Mouse (Mus musculus): ENCODE data around the gene Trmt1.

Gene Trmt1

GRCm38 (mm10) chr8:84731371-84732177 lies 45.5 kb downstream of the Trmt1 start:
- no peak for DNase-seq (ENCODE audit: extremely low spot score, low spot score)

GRCm38 (mm10) chr8:84732545-84732944 lies 46.4 kb downstream of the Trmt1 start:
- no peak for DNase-seq (ENCODE audit: extremely low spot score, low spot score)

- DNase-seq (ENCODE audit: extremely low spot score, low spot score), result no peak
Measured at GRCm38 (mm10) chr8:84732996-84733395, 46.9 kb downstream of the Trmt1 start.

- no peak for DNase-seq (ENCODE audit: extremely low spot score, low spot score)
Measured at GRCm38 (mm10) chr8:84733959-84734358, 47.9 kb downstream of the Trmt1 start.

GRCm38 (mm10) chr8:84734680-84735079 lies 48.6 kb downstream of the Trmt1 start:
- DNase-seq (ENCODE audit: extremely low spot score, low spot score), result no peak

- DNase-seq (ENCODE audit: extremely low spot score, low spot score), result no peak
Measured at GRCm38 (mm10) chr8:84735597-84735996, 49.5 kb downstream of the Trmt1 start.

- no peak for DNase-seq (ENCODE audit: extremely low spot score, low spot score)
Measured at GRCm38 (mm10) chr8:84736521-84736920, 50.4 kb downstream of the Trmt1 start.

- DNase-seq (ENCODE audit: extremely low spot score, low spot score), result peak; percentile 78
Measured at GRCm38 (mm10) chr8:84737608-84738007, 51.5 kb downstream of the Trmt1 start.

- DNase-seq (ENCODE audit: extremely low spot score, low spot score), result no peak
Measured at GRCm38 (mm10) chr8:84738266-84738665, 52.2 kb downstream of the Trmt1 start.

GRCm38 (mm10) chr8:84738715-84739400 lies 52.8 kb downstream of the Trmt1 start:
- no peak for DNase-seq (ENCODE audit: extremely low spot score, low spot score)

- no peak for DNase-seq (ENCODE audit: extremely low spot score, low spot score)
Measured at GRCm38 (mm10) chr8:84739401-84739742, 53.3 kb downstream of the Trmt1 start.

- no peak for DNase-seq (ENCODE audit: extremely low spot score, low spot score)
Measured at GRCm38 (mm10) chr8:84740895-84741843, 55.1 kb downstream of the Trmt1 start.

- peak; percentile 77 for DNase-seq (ENCODE audit: extremely low spot score, low spot score)
Measured at GRCm38 (mm10) chr8:84742171-84743053, 56.3 kb downstream of the Trmt1 start.

GRCm38 (mm10) chr8:84743054-84743415 lies 56.9 kb downstream of the Trmt1 start:
- no peak for DNase-seq (ENCODE audit: extremely low spot score, low spot score)

GRCm38 (mm10) chr8:84743517-84744420 lies 57.7 kb downstream of the Trmt1 start:
- peak; percentile 72 for DNase-seq (ENCODE audit: extremely low spot score, low spot score)

- DNase-seq (ENCODE audit: extremely low spot score, low spot score), result peak; percentile 73
Measured at GRCm38 (mm10) chr8:84745032-84745925, 59.2 kb downstream of the Trmt1 start.
